Mouse (Mus musculus): ENCODE data around the gene Tmx2. TPM values are rescaled to one million over a fixed set of nuclear protein-coding genes. Genes with fewer than 3 reads are reported as not detected.
A peak's percentile ranks its signal among the peaks of the same experiment; 100 is the strongest.
"Not testable (repeated sequence)": the region's sequence is repeated elsewhere in the genome, so short reads cannot be mapped to it uniquely, and the experiment has no call there.

Tmx2 gene
- polyA plus RNA-seq (2015; fragmentation: Nextera tagmentation; extraction: Ambion mirVana) = 179 and 199 TPM in 2 replicates

DNA sequence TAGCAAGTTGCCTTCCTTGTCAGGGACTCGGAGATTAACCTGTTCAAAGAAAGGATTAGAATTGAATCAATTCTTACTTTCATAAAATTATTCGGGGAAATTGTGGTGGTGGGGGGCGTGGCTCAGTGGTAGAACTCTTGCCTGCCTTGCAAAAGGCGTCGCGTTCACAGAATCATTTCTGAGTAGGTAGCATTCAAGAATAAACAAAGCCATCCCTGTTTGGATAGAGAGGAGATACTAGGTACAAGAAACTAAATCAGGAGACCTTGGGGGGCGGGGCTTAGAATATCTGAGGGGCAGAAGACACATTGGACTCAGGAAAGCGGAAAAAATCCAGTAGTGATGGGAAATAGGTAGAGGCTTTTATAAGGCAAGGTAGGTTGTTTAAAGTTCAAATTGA is at the start of gene Tmx2:
Gene Tmx2, minus strand, starts transcription at position 125 of the 400 bp plus-strand sequence.
- H3K4me1 ChIP-seq = peaks cover 26% of the 10 kb centered on the region
- H3K36me3 ChIP-seq (ENCODE audit: poor library complexity, severe bottlenecking) = peaks cover 34% of the 10 kb centered on the region
- peak within 1 kb of the TSS; percentile 88 for H3K9ac ChIP-seq
- no peaks in the 10 kb centered on the region for H3K27me3 ChIP-seq
- no peak for ATAC-seq
- no peaks in the 10 kb centered on the region for H3K9me3 ChIP-seq (replicated peaks)
- WGBS = 14% methylated on average over 8 of the region's 8 CpGs
- peak within 1 kb of the TSS; percentile 78 for H3K4me2 ChIP-seq
- H3K27ac ChIP-seq = peak within 1 kb of the TSS; percentile 44; the same call in 1 of the 2 replicates
- H3K4me3 ChIP-seq = peak within 1 kb of the TSS; percentile 97

DNA sequence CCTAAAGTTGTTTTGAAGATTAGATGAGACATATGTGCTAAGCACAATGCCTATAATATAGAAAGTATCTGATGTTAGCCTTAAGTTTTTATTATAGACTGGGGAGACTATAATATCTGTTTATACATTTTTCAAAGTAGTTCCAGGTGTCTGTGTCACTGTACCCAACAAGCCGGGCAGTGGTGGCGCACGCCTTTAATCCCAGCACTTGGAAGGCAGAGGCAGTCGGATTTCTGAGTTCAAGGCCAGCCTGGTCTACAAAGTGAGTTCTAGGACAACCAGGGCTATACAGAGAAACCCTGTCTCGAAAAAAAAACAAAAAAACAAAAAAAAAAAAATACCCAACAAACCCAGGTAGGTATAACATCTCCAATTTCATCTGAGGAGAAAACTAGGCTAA is 49.3 kb upstream of the Tmx2 start:
- H3K4me3 ChIP-seq; ATAC-seq; H3K4me2 ChIP-seq; H3K27me3 ChIP-seq; H3K27ac ChIP-seq; H3K9me3 ChIP-seq (replicated peaks); H3K9ac ChIP-seq: not testable (repeated sequence)
- Histone ChIP-seq H3K36me3 (ENCODE audit: poor library complexity, severe bottlenecking) (peaks cover 25% of the 10 kb centered on the region), H3K4me1 (peaks cover 30% of the 10 kb centered on the region)
- WGBS = 88% methylated on average over 5 of the region's 5 CpGs

DNA sequence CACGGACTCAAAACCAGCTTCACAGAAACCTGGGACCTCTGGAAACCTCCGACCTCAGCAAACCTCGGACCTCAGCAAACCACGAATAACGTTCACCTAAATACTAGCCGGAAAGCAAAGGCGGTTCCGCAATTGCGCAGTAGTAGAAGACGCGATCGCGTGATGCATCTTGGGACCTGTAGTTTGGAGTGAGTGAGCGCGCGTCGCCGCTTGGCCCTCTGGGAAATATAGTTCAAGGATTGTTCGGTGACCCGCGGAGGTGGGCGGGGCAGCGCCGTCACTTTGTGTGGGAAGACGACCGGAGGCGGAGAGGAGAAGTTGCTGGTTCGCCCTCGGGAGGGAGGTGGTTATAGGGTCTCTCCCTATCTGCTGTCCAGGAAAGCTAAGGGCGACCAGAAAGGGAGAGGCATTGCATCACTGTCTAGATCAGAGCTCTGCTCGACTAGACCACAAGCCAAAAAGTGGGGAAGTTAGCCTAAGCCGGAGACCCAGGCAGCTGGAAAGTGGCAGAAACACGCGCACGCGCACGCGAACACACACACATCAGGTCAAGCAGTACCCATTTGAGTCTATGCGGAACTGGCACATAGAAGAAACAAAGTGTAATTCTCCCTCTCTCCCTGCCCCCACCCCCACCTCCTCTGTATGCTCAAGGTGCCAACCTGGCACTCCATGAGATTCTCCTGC is 48.4 kb upstream of the Tmx2 start, which contains the start of gene Clp1:
Gene Clp1, minus strand, starts transcription at position 179 of the 687 bp plus-strand sequence.
- Histone ChIP-seq H3K9ac (peak within 1 kb of the TSS; percentile 65), H3K27me3 (no peaks in the 10 kb centered on the region), H3K9me3 (replicated peaks) (no peaks in the 10 kb centered on the region), H3K4me2 (peak within 1 kb of the TSS; percentile 84), H3K36me3 (ENCODE audit: poor library complexity, severe bottlenecking) (peaks cover 31% of the 10 kb centered on the region), H3K4me3 (peak within 1 kb of the TSS; percentile 56), H3K27ac (peak within 1 kb of the TSS; percentile 60), H3K4me1 (peaks cover 29% of the 10 kb centered on the region)
- under 1% methylated on average over 39 of the region's 39 CpGs for WGBS
- peak; percentile 97 for ATAC-seq

DNA sequence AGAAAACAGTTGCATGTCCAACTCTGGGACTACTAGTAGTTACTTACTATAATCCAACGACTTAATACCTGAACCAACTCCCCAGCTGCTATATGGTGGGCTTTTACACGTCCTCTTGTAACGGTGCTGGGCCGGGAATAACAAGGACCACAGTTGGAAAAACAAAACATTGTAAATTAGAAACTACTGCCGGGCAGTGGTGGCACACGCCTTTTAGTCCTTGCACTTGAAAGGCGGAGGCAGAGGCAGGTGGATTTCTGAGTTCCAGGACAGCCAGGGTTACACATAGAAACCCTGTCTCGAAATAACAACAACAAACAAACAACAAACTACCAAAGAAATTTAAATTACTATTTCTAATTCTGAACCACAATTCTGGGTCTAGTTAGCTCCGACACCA is 47.8 kb upstream of the Tmx2 start:
- Histone ChIP-seq H3K9ac (peak overlapping the region; percentile 65), H3K4me2 (peak overlapping the region; percentile 84), H3K9me3 (replicated peaks) (no peaks in the 10 kb centered on the region), H3K27me3 (no peaks in the 10 kb centered on the region), H3K4me3 (peak overlapping the region; percentile 56), H3K4me1 (peaks cover 29% of the 10 kb centered on the region), H3K36me3 (ENCODE audit: poor library complexity, severe bottlenecking) (peaks cover 37% of the 10 kb centered on the region), H3K27ac (0 out of 2 replicates have a peak overlapping the region, but pooled peaks have one; percentile 60)
- WGBS = 4% methylated on average over 9 of the region's 9 CpGs
- ATAC-seq = peak; percentile 4

DNA sequence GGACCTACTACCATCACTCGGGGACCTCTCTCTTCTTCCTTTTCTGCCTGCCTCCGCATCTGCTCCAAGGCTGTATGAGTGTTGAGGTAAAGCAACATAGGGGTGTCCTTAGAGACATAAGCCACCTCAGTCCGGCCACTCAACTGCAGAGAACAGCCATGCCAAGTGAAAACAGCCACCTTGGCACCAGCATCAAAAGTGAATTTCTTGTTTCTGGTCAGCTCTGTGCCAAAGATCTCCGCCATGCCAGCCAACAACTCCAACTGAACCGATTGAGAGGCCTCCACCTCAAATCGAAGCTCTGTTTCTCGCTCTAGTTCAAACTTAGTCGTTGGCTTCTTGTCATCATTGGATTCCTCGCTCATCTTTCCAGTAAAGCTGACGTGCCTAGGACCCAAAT is 46.8 kb upstream of the Tmx2 start:
- WGBS = 92% methylated on average over 10 of the region's 10 CpGs
- Histone ChIP-seq H3K9me3 (replicated peaks) (no peaks in the 10 kb centered on the region), H3K27me3 (no peaks in the 10 kb centered on the region), H3K4me3 (peak overlapping the region; percentile 56), H3K36me3 (ENCODE audit: poor library complexity, severe bottlenecking) (peaks cover 42% of the 10 kb centered on the region), H3K27ac (no peak overlapping the region), H3K9ac (no peak overlapping the region), H3K4me1 (peaks cover 29% of the 10 kb centered on the region), H3K4me2 (peak overlapping the region; percentile 84)
- ATAC-seq = no peak

DNA sequence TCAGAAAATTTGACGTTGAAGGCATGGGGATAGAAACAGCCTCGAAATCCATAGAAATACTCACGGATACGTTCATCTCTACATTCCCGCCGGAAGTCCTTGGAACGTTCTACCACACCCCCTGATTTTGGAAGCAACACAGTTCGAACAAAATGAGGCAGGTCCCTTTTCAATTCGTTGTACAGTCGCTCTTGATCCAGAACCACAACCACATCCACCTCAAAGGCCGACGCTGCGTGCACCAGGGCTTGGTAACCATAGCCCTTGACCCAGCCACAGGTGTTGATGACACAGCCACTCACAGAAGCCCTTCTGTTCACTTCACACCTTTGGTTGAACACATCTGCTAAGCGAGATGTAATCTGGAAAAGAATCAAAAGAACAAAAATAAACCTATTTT is 44.9 kb upstream of the Tmx2 start:
- 96% methylated on average over 14 of the region's 14 CpGs for WGBS

GRCm38 (mm10) chr2:84721182-84721581 is 42.2 kb upstream of the Tmx2 start:
- no peak overlapping the region for H3K4me3 ChIP-seq
- no peak overlapping the region for H3K27ac ChIP-seq
- ATAC-seq = no peak
- no peak overlapping the region for H3K9ac ChIP-seq
- H3K9me3 ChIP-seq (replicated peaks) = no peaks in the 10 kb centered on the region
- no peak overlapping the region for H3K4me2 ChIP-seq
- no peaks in the 10 kb centered on the region for H3K27me3 ChIP-seq
- H3K36me3 ChIP-seq (ENCODE audit: poor library complexity, severe bottlenecking) = peaks cover 42% of the 10 kb centered on the region
- WGBS = 92% methylated on average over 3 of the region's 3 CpGs
- peaks cover 27% of the 10 kb centered on the region for H3K4me1 ChIP-seq

More for the DNA sequence above, 44.9 kb upstream of the Tmx2 start:
- no peak overlapping the region for H3K4me3 ChIP-seq
- H3K4me2 ChIP-seq = no peak overlapping the region
- H3K27ac ChIP-seq = no peak overlapping the region
- H3K36me3 ChIP-seq (ENCODE audit: poor library complexity, severe bottlenecking) = peaks cover 42% of the 10 kb centered on the region
- no peaks in the 10 kb centered on the region for H3K9me3 ChIP-seq (replicated peaks)
- H3K9ac ChIP-seq = no peak overlapping the region
- H3K27me3 ChIP-seq = no peaks in the 10 kb centered on the region
- peaks cover 29% of the 10 kb centered on the region for H3K4me1 ChIP-seq
- ATAC-seq = no peak

- peaks cover 24% of the 10 kb centered on the region for H3K4me1 ChIP-seq
- ATAC-seq = no peak
- H3K9me3 ChIP-seq (replicated peaks) = no peaks in the 10 kb centered on the region
- H3K9ac ChIP-seq = no peak overlapping the region
- H3K36me3 ChIP-seq (ENCODE audit: poor library complexity, severe bottlenecking) = peaks cover 41% of the 10 kb centered on the region
- no peak overlapping the region for H3K4me2 ChIP-seq
- WGBS = 97% methylated on average over 2 of the region's 2 CpGs
- H3K27ac ChIP-seq = no peak overlapping the region
- H3K4me3 ChIP-seq = no peak overlapping the region
- no peaks in the 10 kb centered on the region for H3K27me3 ChIP-seq
These were observed 41.8 kb upstream of the Tmx2 start for GRCm38 (mm10) chr2:84720718-84721117.

GRCm38 (mm10) chr2:84717357-84717756 is 38.4 kb upstream of the Tmx2 start:
- no peak for ATAC-seq
- Histone ChIP-seq H3K4me3 (no peak overlapping the region), H3K27me3 (no peaks in the 10 kb centered on the region), H3K36me3 (ENCODE audit: poor library complexity, severe bottlenecking) (peaks cover 12% of the 10 kb centered on the region), H3K27ac (no peak overlapping the region), H3K4me1 (peaks cover 22% of the 10 kb centered on the region), H3K9ac (no peak overlapping the region), H3K9me3 (replicated peaks) (no peaks in the 10 kb centered on the region), H3K4me2 (no peak overlapping the region)
- 95% methylated on average over 4 of the region's 4 CpGs for WGBS

- 38% methylated on average over 9 of the region's 9 CpGs for WGBS
- no peak for ATAC-seq
- Histone ChIP-seq H3K4me1 (peaks cover 26% of the 10 kb centered on the region), H3K4me3 (peak overlapping the region; percentile 96), H3K27me3 (no peaks in the 10 kb centered on the region), H3K9me3 (replicated peaks) (no peaks in the 10 kb centered on the region), H3K36me3 (ENCODE audit: poor library complexity, severe bottlenecking) (peaks cover 5% of the 10 kb centered on the region; the same call in 1 of the 2 replicates), H3K9ac (peak overlapping the region; percentile 78), H3K4me2 (peak overlapping the region; percentile 82), H3K27ac (peak overlapping the region; percentile 96; the same call in 1 of the 2 replicates)
These were observed 37.7 kb upstream of the Tmx2 start for GRCm38 (mm10) chr2:84716423-84717355.

DNA sequence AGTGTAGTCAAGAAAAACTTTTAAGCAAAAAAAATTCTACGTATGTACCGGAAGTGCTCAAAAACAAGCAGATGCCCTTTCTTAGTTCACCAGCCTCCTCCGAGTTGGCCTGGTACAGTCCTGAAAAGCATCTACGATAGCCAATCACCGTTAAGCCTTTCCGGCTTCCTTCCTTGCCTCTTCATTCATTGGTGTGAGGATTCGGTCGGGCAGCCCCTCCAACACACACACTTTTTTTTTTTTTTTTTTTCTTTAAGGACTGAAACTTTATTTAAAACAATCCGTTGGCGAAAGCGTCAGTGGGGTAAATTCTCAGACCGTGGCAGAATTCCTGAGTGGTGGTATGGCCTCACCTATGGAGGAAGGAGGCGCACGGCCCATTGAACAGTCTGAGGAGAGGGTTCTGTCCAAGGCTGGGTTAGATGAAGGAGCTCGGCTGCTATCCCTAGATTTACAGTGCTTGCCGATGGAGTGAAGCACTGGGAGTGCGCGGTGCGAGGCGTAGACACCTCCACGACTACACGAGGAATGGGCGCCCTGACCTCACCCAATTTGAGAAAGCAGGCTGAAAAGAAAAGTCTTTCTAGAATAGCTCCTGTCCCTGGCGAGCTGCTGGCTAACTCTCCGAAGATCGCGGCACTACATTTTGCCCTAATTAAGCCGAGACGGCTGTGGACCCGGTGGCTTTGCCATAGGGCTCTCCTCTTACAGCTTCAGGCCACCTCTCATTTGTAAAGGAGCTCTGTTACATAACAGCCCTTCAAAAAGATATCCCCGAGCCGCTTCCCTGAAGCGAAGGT is 36.8 kb upstream of the Tmx2 start:
- Histone ChIP-seq H3K4me3 (peak overlapping the region; percentile 96), H3K27me3 (no peaks in the 10 kb centered on the region), H3K4me2 (peak overlapping the region; percentile 82), H3K4me1 (peaks cover 26% of the 10 kb centered on the region), H3K9ac (peak overlapping the region; percentile 97), H3K36me3 (ENCODE audit: poor library complexity, severe bottlenecking) (peaks cover 3% of the 10 kb centered on the region), H3K9me3 (replicated peaks) (no peaks in the 10 kb centered on the region), H3K27ac (peak overlapping the region; percentile 96)
- peak; percentile 95 for ATAC-seq
- WGBS = under 1% methylated on average over 33 of the region's 33 CpGs

Measured in forebrain, embryonic 13.5 days (tissue).